Mouse (Mus musculus) midbrain, embryonic 10.5 days (tissue): ENCODE data around the gene Pcbd1. TPM values are rescaled to one million over a fixed set of nuclear protein-coding genes. Genes with fewer than 3 reads are reported as not detected.

Experiments
- DNase-seq: peaks from one replicate; pipeline ENCODE4 v3.0.0-alpha.2; 2017; ENCODE audit warnings: low spot score
- H3K27ac ChIP-seq: fragments of 300-500 bp; sonication (generic); replicated peaks from 2 replicates; pipeline ENCODE4 v1.5.1; 2016; ENCODE audit warnings: mild to moderate bottlenecking
- H3K27me3 ChIP-seq: fragments of 300-500 bp; sonication (generic); 2 replicates; pipeline ENCODE4 v1.6.1; 2016; ENCODE audit warnings: low read depth, mild to moderate bottlenecking; ENCODE audit not compliant: poor library complexity, severe bottlenecking
- H3K36me3 ChIP-seq: fragments of 300-500 bp; sonication (generic); 2 replicates; pipeline ENCODE4 v1.6.1; 2016; ENCODE audit warnings: mild to moderate bottlenecking, moderate library complexity
- H3K4me1 ChIP-seq: fragments of 300-500 bp; sonication (generic); 2 replicates; pipeline ENCODE4 v1.6.1; 2016
- H3K4me3 ChIP-seq: fragments of 300-500 bp; sonication (generic); 2 replicates; pipeline ENCODE4 v1.5.1; 2016; ENCODE audit warnings: mild to moderate bottlenecking, moderate library complexity
- H3K9me3 ChIP-seq: fragments of 300-500 bp; sonication (generic); replicated peaks from 2 replicates; pipeline ENCODE4 v1.6.1; 2016; ENCODE audit warnings: mild to moderate bottlenecking
- WGBS: fragments of 180-500 bp; shearing (Covaris S2); methylation state at CpG from one replicate; pipeline ENCODE4 v1.1.7; 2016; 5-methylcytosine and 5-hydroxymethylcytosine counted together
- microRNA-seq: library from miRNA; unstranded; fragments of <30 nt; microRNA quantifications from one replicate; pipeline ENCODE4, GENCODE M21; 2017
- polyA plus RNA-seq: library from polyadenylated mRNA; unstranded; fragments of >200 nt; fragmentation: Nextera tagmentation; extraction: Ambion mirVana; gene quantifications from 2 replicates; pipeline ENCODE4 v1.2.1, GENCODE M21; 2016

The Pcbd1 gene
- polyA plus RNA-seq, 1 experiment from 2014 or later: 21.0 TPM

DNA sequence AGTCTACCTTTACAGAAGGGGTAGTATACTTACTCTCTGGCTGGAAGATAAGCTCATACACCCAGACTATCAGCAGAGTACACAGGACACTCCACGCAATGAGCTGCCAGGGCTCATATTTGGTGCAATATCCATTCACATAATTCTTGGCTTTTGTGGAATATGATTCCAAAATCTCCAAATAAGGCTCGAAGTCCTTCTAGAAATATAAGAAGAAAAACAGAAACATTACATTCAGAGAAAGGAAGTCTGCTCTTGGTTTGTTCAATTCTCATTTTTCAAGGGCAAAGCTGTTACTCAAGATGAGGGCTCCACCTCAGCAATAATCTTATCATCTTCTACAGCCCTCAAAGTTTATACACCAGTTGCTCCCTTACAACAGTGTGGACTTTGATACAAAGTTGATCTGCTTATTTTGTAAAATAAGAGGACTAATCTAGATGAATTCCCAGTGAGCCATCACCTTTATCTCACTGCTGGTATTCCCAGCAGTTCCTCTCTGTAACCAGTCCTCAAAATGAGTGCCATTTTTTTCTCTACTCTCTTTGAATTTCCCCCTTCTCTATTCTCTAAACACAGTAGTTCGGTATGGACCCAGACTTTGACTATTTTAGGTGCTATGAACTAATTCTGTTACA lies 34.3 kb downstream of the Pcbd1 start:
- no peaks in the 10 kb centered on the region for H3K27me3 ChIP-seq
- no peak overlapping the region for H3K4me3 ChIP-seq
- no peak for DNase-seq
- WGBS: 92% methylated on average over 3 of the region's 3 CpGs
- H3K36me3 ChIP-seq: peaks cover 38% of the 10 kb centered on the region
- no peaks in the 10 kb centered on the region for H3K9me3 ChIP-seq
- no peaks in the 10 kb centered on the region for H3K4me1 ChIP-seq
- H3K27ac ChIP-seq: no peak overlapping the region

DNA sequence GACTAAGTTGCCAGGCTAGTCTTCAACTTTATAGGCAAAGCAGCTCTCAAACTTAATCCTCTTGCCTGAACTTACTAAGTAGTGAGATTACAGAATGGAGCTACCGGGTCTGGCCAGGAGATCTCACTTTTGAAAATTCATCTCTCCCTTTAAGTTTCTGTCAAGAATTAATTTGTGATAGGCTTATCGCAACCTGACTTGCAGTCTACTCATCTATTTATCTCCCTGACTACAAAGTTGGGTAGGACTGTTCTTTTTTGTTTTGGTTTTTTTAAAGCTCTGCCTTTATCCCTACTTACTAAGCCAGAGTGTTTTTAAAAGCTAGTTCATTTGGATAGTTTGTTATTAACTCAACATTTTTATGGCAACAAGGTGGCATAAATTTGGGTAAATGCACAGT lies 35.3 kb downstream of the Pcbd1 start:
- H3K36me3 ChIP-seq: peaks cover 34% of the 10 kb centered on the region
- H3K9me3 ChIP-seq: no peaks in the 10 kb centered on the region
- no peak overlapping the region for H3K27ac ChIP-seq
- no peak overlapping the region for H3K4me3 ChIP-seq
- no peaks in the 10 kb centered on the region for H3K4me1 ChIP-seq
- no peaks in the 10 kb centered on the region for H3K27me3 ChIP-seq
- DNase-seq: no peak
- 91% methylated on average over 2 of the region's 2 CpGs for WGBS

DNA sequence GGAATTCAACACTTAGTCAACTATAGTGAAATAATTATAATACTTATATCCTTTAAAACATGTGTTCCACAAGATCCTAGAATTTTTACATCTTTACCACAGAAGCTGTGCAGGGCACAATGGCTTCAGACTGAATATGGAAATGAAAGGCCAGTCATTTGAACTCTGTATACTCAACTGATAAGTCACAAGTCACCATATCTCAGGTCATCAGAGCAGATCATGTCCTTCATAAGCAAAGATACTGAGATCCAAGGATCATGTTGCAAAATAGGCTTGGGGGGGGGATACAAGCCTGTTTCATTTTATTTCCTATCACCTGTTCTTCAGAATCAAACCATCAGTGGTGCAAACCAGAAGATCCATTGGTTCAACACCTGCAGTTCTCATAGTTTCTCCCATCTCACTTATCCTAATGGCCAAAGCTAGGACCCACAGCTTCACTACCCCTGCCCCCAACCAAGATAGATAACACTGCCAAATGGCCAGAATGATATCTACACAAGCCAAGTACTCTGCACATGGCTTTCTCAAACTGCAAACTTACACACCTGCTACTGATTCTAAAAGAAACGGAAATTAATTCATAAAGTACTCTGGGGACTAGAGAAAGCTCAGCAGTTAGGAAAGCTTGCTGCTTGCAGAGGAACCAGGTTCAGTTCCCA lies 39.7 kb downstream of the Pcbd1 start:
- WGBS: 90% methylated on average over 1 of the region's 1 CpGs
- no peak overlapping the region for H3K4me3 ChIP-seq

DNA sequence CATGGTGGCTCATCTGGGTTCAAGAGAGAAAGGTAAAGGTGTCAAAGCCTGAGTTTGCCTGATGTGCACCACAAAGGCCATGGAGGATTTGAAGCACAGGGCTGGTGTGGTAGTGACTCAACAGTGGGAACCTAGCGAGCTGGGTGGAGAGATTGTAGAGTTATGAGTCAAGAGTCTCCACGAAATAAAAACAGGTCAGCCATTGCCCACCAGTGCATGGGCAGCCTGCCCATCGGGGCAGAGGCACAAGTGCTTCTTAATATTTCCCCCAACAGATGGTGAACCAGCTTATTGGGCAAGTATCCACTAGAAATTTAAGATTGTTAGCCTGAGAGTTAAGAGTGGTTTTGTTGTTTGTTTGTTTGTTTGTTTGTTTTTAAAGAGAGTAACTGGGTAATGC lies 41.8 kb downstream of the Pcbd1 start:
- H3K36me3 ChIP-seq: peaks cover 29% of the 10 kb centered on the region
- no peak overlapping the region for H3K27ac ChIP-seq
- H3K27me3 ChIP-seq: no peaks in the 10 kb centered on the region
- H3K4me3 ChIP-seq: no peak overlapping the region
- H3K9me3 ChIP-seq: no peaks in the 10 kb centered on the region
- no peaks in the 10 kb centered on the region for H3K4me1 ChIP-seq
- DNase-seq: no peak
- WGBS: 84% methylated on average over 3 of the region's 3 CpGs

More for the DNA sequence above, 39.7 kb downstream of the Pcbd1 start:
- Histone ChIP-seq H3K27me3 (no peaks in the 10 kb centered on the region), H3K27ac (no peak overlapping the region), H3K9me3 (no peaks in the 10 kb centered on the region), H3K36me3 (peaks cover 23% of the 10 kb centered on the region), H3K4me1 (no peaks in the 10 kb centered on the region)
- no peak for DNase-seq

DNA sequence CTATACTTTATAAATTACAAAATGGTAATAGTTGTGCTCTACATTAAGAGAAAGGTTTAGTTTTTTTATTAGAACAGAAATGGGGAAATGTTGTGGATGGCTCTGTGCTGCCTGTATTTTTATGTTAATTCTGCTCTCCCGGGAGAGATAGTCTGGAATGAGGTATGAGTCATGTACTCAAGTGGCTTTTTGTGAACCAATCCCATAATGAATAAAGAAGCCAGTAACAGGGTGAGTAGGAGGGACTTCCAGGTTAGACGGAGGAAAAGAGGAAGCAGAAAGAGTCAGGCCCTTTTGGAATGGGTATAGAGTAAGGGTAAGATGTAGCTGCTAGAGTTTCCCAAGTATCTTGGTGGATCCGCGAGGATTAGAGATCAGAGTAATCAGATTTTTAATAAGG lies 44.9 kb downstream of the Pcbd1 start:
- no peak overlapping the region for H3K4me3 ChIP-seq
- 83% methylated on average over 4 of the region's 4 CpGs for WGBS
- no peak overlapping the region for H3K27ac ChIP-seq
- no peaks in the 10 kb centered on the region for H3K4me1 ChIP-seq
- H3K9me3 ChIP-seq: no peaks in the 10 kb centered on the region
- H3K36me3 ChIP-seq: peaks cover 20% of the 10 kb centered on the region
- no peaks in the 10 kb centered on the region for H3K27me3 ChIP-seq
- no peak for DNase-seq

DNA sequence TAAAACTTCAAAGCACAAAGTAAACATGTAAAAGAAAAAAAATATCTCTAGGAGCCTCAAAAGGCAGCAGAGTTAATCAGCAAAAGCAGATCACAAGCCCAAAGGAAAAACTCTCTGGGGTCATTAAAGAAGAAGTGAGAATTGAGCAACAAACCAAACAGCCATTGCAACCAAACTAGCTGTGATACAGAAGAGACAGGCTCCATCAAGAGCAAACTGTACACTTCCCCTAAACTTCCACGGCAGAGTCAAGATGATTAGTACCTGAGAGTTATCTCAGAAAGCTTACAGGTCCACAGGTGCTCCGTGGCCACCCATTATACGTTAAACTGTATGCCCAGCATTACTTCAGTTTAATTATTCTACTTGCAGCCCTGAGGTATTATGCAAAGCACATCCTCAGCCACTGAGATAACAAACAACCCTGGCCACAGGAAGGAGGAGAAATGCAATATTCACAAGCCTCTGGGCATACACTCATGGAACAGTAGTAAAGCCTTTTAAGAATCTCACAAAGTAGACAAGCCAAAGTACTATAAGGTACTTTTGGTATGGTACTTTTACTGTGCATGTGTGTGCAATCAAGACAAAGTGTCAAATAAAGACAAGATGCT lies 46.2 kb downstream of the Pcbd1 start:
- no peak for DNase-seq
- no peaks in the 10 kb centered on the region for H3K27me3 ChIP-seq
- WGBS: 66% methylated on average over 3 of the region's 3 CpGs
- H3K9me3 ChIP-seq: no peaks in the 10 kb centered on the region
- H3K4me1 ChIP-seq: no peaks in the 10 kb centered on the region
- no peak overlapping the region for H3K27ac ChIP-seq
- H3K4me3 ChIP-seq: no peak overlapping the region
- peaks cover 21% of the 10 kb centered on the region for H3K36me3 ChIP-seq

DNA sequence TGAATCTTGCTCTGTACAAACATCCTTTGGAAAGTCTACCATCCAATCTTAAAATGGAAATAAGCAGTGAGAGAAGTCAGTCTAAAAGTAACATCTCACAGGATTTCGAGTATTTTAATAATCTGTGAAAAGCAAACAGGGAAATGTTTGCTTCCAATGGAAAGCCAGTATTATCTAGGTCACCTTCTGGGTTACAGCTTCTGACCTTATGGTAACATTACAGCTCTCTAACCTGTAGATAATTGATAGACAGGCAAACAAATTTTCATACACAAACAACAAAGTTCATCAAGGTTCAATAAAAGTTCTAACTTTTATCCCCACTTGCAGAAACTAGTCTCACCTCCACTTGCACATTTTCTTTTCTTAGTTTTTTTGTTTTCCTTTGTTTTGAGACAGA lies 48.4 kb downstream of the Pcbd1 start:
- DNase-seq: no peak
- H3K4me3 ChIP-seq: no peak overlapping the region
- H3K9me3 ChIP-seq: no peaks in the 10 kb centered on the region
- WGBS: 83% methylated on average over 1 of the region's 1 CpGs
- H3K36me3 ChIP-seq: peaks cover 24% of the 10 kb centered on the region
- no peaks in the 10 kb centered on the region for H3K4me1 ChIP-seq
- H3K27me3 ChIP-seq: no peaks in the 10 kb centered on the region
- H3K27ac ChIP-seq: no peak overlapping the region

DNA sequence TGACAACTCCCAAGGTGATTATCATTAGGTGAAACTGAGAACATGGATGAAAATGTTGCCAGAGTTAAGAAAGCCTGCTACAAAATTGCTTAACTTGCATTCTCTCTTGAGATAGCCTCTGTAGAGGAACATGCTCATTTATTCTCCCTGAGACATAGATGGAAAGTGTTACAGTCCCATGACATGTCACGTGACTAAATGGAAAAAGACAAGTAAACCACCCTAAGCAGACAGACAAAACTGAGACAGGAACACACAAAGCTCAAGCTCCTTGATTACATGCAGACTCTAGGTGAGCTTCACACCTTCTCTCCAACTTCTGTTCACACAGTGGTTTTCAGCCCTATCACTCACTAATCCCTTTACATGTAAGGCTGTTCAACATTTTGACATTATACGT lies 54.2 kb downstream of the Pcbd1 start:
- H3K27me3 ChIP-seq: no peaks in the 10 kb centered on the region
- H3K9me3 ChIP-seq: no peaks in the 10 kb centered on the region
- H3K36me3 ChIP-seq: peaks cover 15% of the 10 kb centered on the region; the same call in 1 of the 2 replicates
- H3K4me1 ChIP-seq: peaks cover 16% of the 10 kb centered on the region
- H3K4me3 ChIP-seq: no peak overlapping the region
- DNase-seq: no peak
- no peak overlapping the region for H3K27ac ChIP-seq
- 89% methylated on average over 2 of the region's 2 CpGs for WGBS

Small RNAs within 50 kb of the gene (microRNA-seq; reads per million reads assigned to microRNA genes)
- not detected for gene Gm44308

Other genes starting within 250 kb of the Pcbd1 start
- gene Sgpl1, start 58.4 kb downstream of the Pcbd1 start, polyA plus RNA-seq: 59.0 and 66.5 TPM in 2 replicates
- gene Tbata, start 82.6 kb downstream of the Pcbd1 start, polyA plus RNA-seq: not detected in 2 replicates
- 0.33 and 0.34 TPM in 2 replicates for gene Adamts14, start 184.1 kb downstream of the Pcbd1 start, polyA plus RNA-seq
- gene Prf1, start 208.5 kb downstream of the Pcbd1 start, polyA plus RNA-seq: not detected in 2 replicates